Mouse (Mus musculus): ENCODE results near the gene Olfr690. TPM values are rescaled to one million over a fixed set of nuclear protein-coding genes. Genes with fewer than 3 reads are reported as not detected.

Gene Olfr690
- polyA plus RNA-seq, 1 experiment from 2014 or later: not detected

Other genes starting within 250 kb of the Olfr690 start
- not detected in 2 replicates for gene Olfr680-ps1, start 241.3 kb downstream of the Olfr690 start, polyA plus RNA-seq (2014; fragmentation: Nextera tagmentation; extraction: Ambion mirVana)
- not detected in 2 replicates for gene Olfr681, start 217.3 kb downstream of the Olfr690 start, polyA plus RNA-seq (2014; fragmentation: Nextera tagmentation; extraction: Ambion mirVana)
- not detected in 2 replicates for gene Olfr683, start 187.1 kb downstream of the Olfr690 start, polyA plus RNA-seq (2014; fragmentation: Nextera tagmentation; extraction: Ambion mirVana)
- gene Olfr684, start 170.5 kb downstream of the Olfr690 start, polyA plus RNA-seq (2014; fragmentation: Nextera tagmentation; extraction: Ambion mirVana): not detected in 2 replicates
- gene Olfr685, start 148.1 kb downstream of the Olfr690 start, polyA plus RNA-seq (2014; fragmentation: Nextera tagmentation; extraction: Ambion mirVana): not detected in 2 replicates
- gene Olfr686, start 126.6 kb downstream of the Olfr690 start, polyA plus RNA-seq (2014; fragmentation: Nextera tagmentation; extraction: Ambion mirVana): not detected in 2 replicates
- not detected in 2 replicates for gene Olfr688, start 46.0 kb downstream of the Olfr690 start, polyA plus RNA-seq (2014; fragmentation: Nextera tagmentation; extraction: Ambion mirVana)
- not detected in 2 replicates for gene Olfr689, start 22.9 kb downstream of the Olfr690 start, polyA plus RNA-seq (2014; fragmentation: Nextera tagmentation; extraction: Ambion mirVana)
- gene Olfr691, start 8.2 kb upstream of the Olfr690 start, polyA plus RNA-seq (2014; fragmentation: Nextera tagmentation; extraction: Ambion mirVana): not detected in 2 replicates
- gene Olfr692, start 34.1 kb upstream of the Olfr690 start, polyA plus RNA-seq (2014; fragmentation: Nextera tagmentation; extraction: Ambion mirVana): not detected in 2 replicates
- not detected in 2 replicates for gene Gm5901, start 40.9 kb upstream of the Olfr690 start, polyA plus RNA-seq (2014; fragmentation: Nextera tagmentation; extraction: Ambion mirVana)
- gene Fam160a2, start 66.0 kb upstream of the Olfr690 start, polyA plus RNA-seq (2014; fragmentation: Nextera tagmentation; extraction: Ambion mirVana): 28.7 and 31.0 TPM in 2 replicates
- gene Cnga4, start 70.5 kb upstream of the Olfr690 start, polyA plus RNA-seq (2014; fragmentation: Nextera tagmentation; extraction: Ambion mirVana): not detected in 2 replicates
- 0.05 TPM in 1 of 2 replicates, not detected in the other for gene Cckbr, start 91.6 kb upstream of the Olfr690 start, polyA plus RNA-seq (2014; fragmentation: Nextera tagmentation; extraction: Ambion mirVana)
- gene Cavin3, start 148.2 kb upstream of the Olfr690 start, polyA plus RNA-seq (2014; fragmentation: Nextera tagmentation; extraction: Ambion mirVana): 16.8 and 17.8 TPM in 2 replicates
- 33.6 and 40.8 TPM in 2 replicates for gene Smpd1, start 220.3 kb upstream of the Olfr690 start, polyA plus RNA-seq (2014; fragmentation: Nextera tagmentation; extraction: Ambion mirVana)
- 17.1 and 18.7 TPM in 2 replicates for gene Apbb1, start 247.5 kb upstream of the Olfr690 start, polyA plus RNA-seq (2014; fragmentation: Nextera tagmentation; extraction: Ambion mirVana)